In genomic region chr12:85217733-85218310, GRCm38 (mm10) we compare ENCODE assay signal across 19 mouse cellular contexts. TPM values are rescaled to one million over a fixed set of nuclear protein-coding genes. Genes with fewer than 3 reads are reported as not detected.
"Had no signal": no experiment of that assay in that cellular context is flagged by ENCODE, and none has a peak within 500 bp of the region (broad histone marks: within the 10 kb centered on the region; RNA-seq: fewer than 3 reads in every experiment).

No protein-coding gene starts in this region.

- H3K9ac ChIP-seq: kidney, embryonic 15.5 days; liver, embryonic 14.5 days; lung, embryonic 15.5 days; midbrain, embryonic 12.5 days had no signal

- H3K27ac ChIP-seq: kidney, embryonic 15.5 days; liver, embryonic 14.5 days; lung, embryonic 15.5 days had no signal

- ATAC-seq: liver, postnatal 0 days; midbrain, embryonic 16.5 days had no signal

- H3K9me3 ChIP-seq: kidney, embryonic 15.5 days; lung, embryonic 15.5 days; midbrain, embryonic 12.5 days; neural tube, embryonic 13.5 days had no signal

- H3K27me3 ChIP-seq: kidney, embryonic 15.5 days; lung, embryonic 15.5 days; midbrain, embryonic 12.5 days; neural tube, embryonic 13.5 days had no signal

- DNase-seq: kidney, adult 11 months; kidney, adult 8-10 months; kidney, postnatal 10 days; kidney, postnatal 4 days; liver, postnatal 0 days; lung, postnatal 14 days; lung, postnatal 4 days; retina, postnatal 1 day; right cerebral cortex, postnatal 25 days; spleen, adult 18-20 months; thymus, adult 18-20 months; thymus, postnatal 36 days had no signal

RNA-seq across cellular contexts. Expression of gene Pgf, which starts 40.2 kb away (rescaled TPM):
- polyA plus RNA-seq: liver, adult 2 months had no signal
